Mouse (Mus musculus): ENCODE measurements around the gene Otof.

- TF ChIP-seq UBTF (IDR thresholded peaks at IDR 0.05; ENCODE audit: low read depth, low read length) (no peak), E2F4 (IDR thresholded peaks at IDR 0.05; ENCODE audit: insufficient replicate concordance, low read depth, low read length) (no peak), ETS1 (conservative IDR thresholded peaks at IDR 0.05; ENCODE audit: low read depth, low read length) (no peak), ZC3H11A (IDR thresholded peaks at IDR 0.05; ENCODE audit: low read depth, low read length) (no peak), SIN3A (IDR thresholded peaks at IDR 0.05; ENCODE audit: low read length) (no peak), RCOR1 (conservative IDR thresholded peaks at IDR 0.05; ENCODE audit: low read depth, low read length) (no peak), MAFK (IDR thresholded peaks at IDR 0.05; ENCODE audit: insufficient replicate concordance, low read length) (no peak), CTCF (conservative IDR thresholded peaks at IDR 0.05 in 1 of 2, IDR thresholded peaks at IDR 0.05 in 1 of 2; ENCODE audit: low read depth in 2 of 2, low read length in 2 of 2) (no peak), EP300 (IDR thresholded peaks at IDR 0.05; ENCODE audit: low read length) (no peak), NELFE (IDR thresholded peaks at IDR 0.05; ENCODE audit: low read depth, low read length) (no peak), ZMIZ1 (IDR thresholded peaks at IDR 0.05; ENCODE audit: low read depth, low read length) (no peak)
Observed at GRCm38 (mm10) chr5:30355114-30355513, 106.6 kb downstream of the Otof start.
